Mouse (Mus musculus) cerebellum, adult 2 months (tissue): Measurements from ENCODE around the gene Nav3.

Experiments used
- CTCF ChIP-seq: fragments of 200-500 bp; IDR thresholded peaks from 2 replicates; pipeline ENCODE4 v1.5.1; 2011; ENCODE audit warnings: low read depth, mild to moderate bottlenecking, control low read depth, low read length, moderate library complexity, borderline replicate concordance; ENCODE audit not compliant: insufficient read depth
- POLR2A ChIP-seq: fragments of 200-500 bp; IDR thresholded peaks from 2 replicates; pipeline ENCODE4 v1.6.1; 2011; ENCODE audit warnings: low read length, control low read depth, borderline replicate concordance; ENCODE audit not compliant: insufficient read depth

GRCm38 (mm10) chr10:110440396-110440795, 15.6 kb downstream of the Nav3 start:
- TF ChIP-seq POLR2A (no peak), CTCF (no peak)
